8 mouse cellular contexts compared by ENCODE assay signal in the genomic region with DNA sequence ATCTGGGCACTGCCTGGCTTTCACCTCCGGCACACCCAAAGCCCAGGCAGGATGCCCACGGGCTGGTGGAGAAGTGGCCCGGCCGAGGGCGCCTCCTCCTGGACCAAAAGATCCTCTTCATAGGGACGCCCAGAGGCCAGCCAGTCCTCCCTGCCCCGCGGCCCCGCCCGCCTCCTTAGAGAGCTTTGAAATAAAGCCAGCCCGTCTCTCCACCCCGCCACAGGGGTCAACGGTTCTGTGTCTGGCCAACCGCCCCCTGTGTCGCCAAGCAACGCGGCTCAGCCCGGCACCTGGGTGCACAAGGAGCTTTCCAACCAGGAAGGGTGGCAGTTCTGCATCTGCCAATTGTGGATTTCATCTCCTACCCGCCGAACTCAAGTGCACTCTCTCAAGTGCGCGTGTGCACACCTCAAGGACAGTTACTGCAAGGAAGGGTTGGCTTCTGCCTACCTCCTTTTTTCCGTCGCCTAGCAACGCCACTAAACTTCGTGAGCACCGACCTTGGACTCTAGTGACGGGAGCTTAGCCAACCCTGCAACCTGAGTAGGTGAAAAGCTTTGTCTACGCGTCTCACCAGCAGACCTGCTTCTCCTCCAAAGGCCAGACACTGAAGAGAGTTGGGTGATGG. TPM values are rescaled to one million over a fixed set of nuclear protein-coding genes. Genes with fewer than 3 reads are reported as not detected.
A peak's percentile ranks its signal among the peaks of the same experiment; 100 is the strongest.
DNase-seq lines count a peak whose midpoint lies in the region; ATAC-seq lines count a peak whose summit lies in the region.

A gene (plus strand): TSS at position 56 of the 628 bp plus-strand sequence.

- H3K27me3 ChIP-seq in hindbrain, embryonic 14.5 days (ENCODE audit: control insufficient read depth, insufficient read depth, low read length): no peaks in the 10 kb centered on the region

- DNase-seq in WW6 (ENCODE audit: low read depth, low spot score): peak; percentile 77
- DNase-seq in cerebellum, adult 8-10 months: peak; percentile 40
- peak; percentile 30 to 32 for DNase-seq in frontal cortex, postnatal 36 days (ENCODE audit: low spot score in 2 of 2)
- DNase-seq in hindbrain, embryonic 14.5 days (ENCODE audit: low spot score): peak; percentile 66
- peak; percentile 27 to 39 for DNase-seq in left cerebral cortex, postnatal 14 days (ENCODE audit: low spot score in 2 of 2)
- DNase-seq in right cerebral cortex, postnatal 10 days (ENCODE audit: low spot score in 2 of 2): peak; percentile 36 to 53

- no peak within 1 kb of the TSS for H3K27ac ChIP-seq in hindbrain, embryonic 14.5 days

- ATAC-seq in hindbrain, embryonic 14.5 days (ENCODE audit: low FRiP score): peak; percentile 87
- ATAC-seq in megakaryocyte progenitor cell, adult 5-6 weeks (replicated peaks; ENCODE audit: poor library complexity): peak; percentile 95
- no peak for ATAC-seq in erythroblast, adult 5-6 weeks (replicated peaks; ENCODE audit: low FRiP score, poor library complexity, severe bottlenecking)

- H3K9me3 ChIP-seq in hindbrain, embryonic 14.5 days (ENCODE audit: control insufficient read depth, low read length): no peaks in the 10 kb centered on the region

- H3K4me2 ChIP-seq in hindbrain, embryonic 14.5 days (replicated peaks): peak within 1 kb of the TSS; percentile 72

- H3K4me1 ChIP-seq in hindbrain, embryonic 14.5 days (replicated peaks; ENCODE audit: control insufficient read depth, insufficient read depth, low read length): peaks cover 3% of the 10 kb centered on the region; the same call in 1 of the 2 replicates

- H3K4me3 ChIP-seq in hindbrain, embryonic 14.5 days (replicated peaks; ENCODE audit: low read length): peak within 1 kb of the TSS; percentile 37

- H3K9ac ChIP-seq in hindbrain, embryonic 14.5 days: peak within 1 kb of the TSS; percentile 49

- intact Hi-C loops in left cerebral cortex, postnatal 14 days (cut with DNase I): no loop called here

- no peaks in the 10 kb centered on the region for H3K36me3 ChIP-seq in hindbrain, embryonic 14.5 days (replicated peaks; ENCODE audit: control insufficient read depth, insufficient read depth)

- WGBS in hindbrain, embryonic 14.5 days: 1% methylated on average over 30 of the region's 30 CpGs

RNA-seq across cellular contexts. Expression of the gene that starts here (rescaled TPM):
- not detected in 2 replicates for polyA plus RNA-seq in hindbrain, embryonic 14.5 days (2014; fragmentation: Nextera tagmentation; extraction: Ambion mirVana)
- not detected for total RNA-seq in left cerebral cortex, postnatal 14 days (2021)
- not detected in 2 replicates for total RNA-seq in megakaryocyte progenitor cell, adult 5-6 weeks (2015)
- total RNA-seq in megakaryocyte progenitor cell, adult 5-6 weeks (2017): not detected in 2 replicates
- total RNA-seq in erythroblast, adult 5-6 weeks (2015; ENCODE audit: low replicate concordance): not detected in 2 replicates
- total RNA-seq in erythroblast, adult 5-6 weeks (2017; ENCODE audit: low replicate concordance): not detected in 2 replicates

Comparison
In these comparisons a context has a peak if more than half of its experiments do, and no peak if none do; other contexts are left out.
1. Peak in DNase-seq, ATAC-seq, H3K4me3 ChIP-seq, H3K9ac ChIP-seq and H3K4me2 ChIP-seq in hindbrain, embryonic 14.5 days; RNA of the gene not detected or under 1 TPM.
2. Peak in DNase-seq in left cerebral cortex, postnatal 14 days; RNA of the gene not detected or under 1 TPM.
3. Peak in ATAC-seq in megakaryocyte progenitor cell, adult 5-6 weeks; RNA of the gene not detected or under 1 TPM.